Mouse (Mus musculus) liver, embryonic 14.5 days (tissue): ENCODE measurements around the gene Gjd3. TPM values are rescaled to one million over a fixed set of nuclear protein-coding genes. Genes with fewer than 3 reads are reported as not detected.

ENCODE experiments used
- ATAC-seq: fragments of 200-750 bp; cut with Nextera tagmentation; 2 replicates; pipeline ENCODE4 v1.8.0; 2017; ENCODE audit warnings: moderate number of reproducible peaks, mild to moderate bottlenecking, moderate library complexity; ENCODE audit not compliant: insufficient read depth
- DNase-seq, 3 experiments: peaks; one replicate each; pipeline ENCODE4 v3.0.0-alpha.2; 2012 to 2013; ENCODE audit warnings: low read depth in 3 of 3, low spot score in 3 of 3
- H3K27ac ChIP-seq: fragments of 300-500 bp; sonication (generic); 2 replicates; pipeline ENCODE4 v1.5.1; 2014; ENCODE audit warnings: moderate library complexity, mild to moderate bottlenecking, control low read depth, inconsistent platforms
- H3K27me3 ChIP-seq: fragments of 300-500 bp; sonication (generic); 2 replicates; pipeline ENCODE4 v1.6.1; 2014; ENCODE audit warnings: mild to moderate bottlenecking, low read length, moderate library complexity; ENCODE audit not compliant: control insufficient read depth, insufficient read depth
- H3K36me3 ChIP-seq: fragments of 300-500 bp; sonication (generic); replicated peaks from 2 replicates; pipeline ENCODE4 v1.6.1; 2014; ENCODE audit warnings: low read depth; ENCODE audit not compliant: control insufficient read depth, insufficient read depth
- H3K4me1 ChIP-seq, 2 experiments: fragments of 200-500 bp in 1 of 2; fragments of 300-500 bp in 1 of 2; sonication (generic) in 1 of 2; replicated peaks; 2 replicates each; pipeline ENCODE4 v1.6.1; 2012 to 2014; ENCODE audit warnings: antibody characterized with exemption in 1 of 2, inconsistent platforms in 1 of 2, low read length in 1 of 2; ENCODE audit not compliant: control insufficient read depth in 2 of 2, insufficient read depth in 2 of 2
- H3K4me2 ChIP-seq: fragments of 300-500 bp; sonication (generic); 2 replicates; pipeline ENCODE4 v1.6.1; 2014; ENCODE audit warnings: low read depth, mild to moderate bottlenecking, control low read depth, moderate library complexity
- H3K4me3 ChIP-seq, 2 experiments: fragments of 200-500 bp in 1 of 2; fragments of 300-500 bp in 1 of 2; sonication (generic) in 1 of 2; 2 replicates each; pipeline ENCODE4 v1.5.1; 2012 to 2014; ENCODE audit warnings: low read depth in 2 of 2, low read length in 2 of 2, mild to moderate bottlenecking in 2 of 2, control low read depth in 1 of 2, inconsistent platforms in 1 of 2, moderate library complexity in 1 of 2; ENCODE audit not compliant: insufficient read depth in 1 of 2
- H3K9ac ChIP-seq: fragments of 300-500 bp; sonication (generic); replicated peaks from 2 replicates; pipeline ENCODE4 v1.6.1; 2014; ENCODE audit warnings: mild to moderate bottlenecking, control low read depth, moderate library complexity
- H3K9me3 ChIP-seq: fragments of 300-500 bp; sonication (generic); 2 replicates; pipeline ENCODE4 v1.6.1; 2016; ENCODE audit warnings: low read length, mixed read lengths; ENCODE audit not compliant: control insufficient read depth
- CTCF ChIP-seq: IDR thresholded peaks from 2 replicates; pipeline ENCODE4 v1.5.1; 2016; ENCODE audit warnings: antibody characterized with exemption, low read depth, control low read depth
- EP300 ChIP-seq: IDR thresholded peaks from 2 replicates; pipeline ENCODE4 v1.6.1; 2016; ENCODE audit warnings: antibody characterized with exemption, low read depth
- WGBS: fragments of 180-500 bp; shearing (Covaris S2); extraction: QIAGEN DNeasy Blood & Tissue Kit; methylation state at CpG from one replicate; pipeline ENCODE4 v1.1.7; 2014; ENCODE audit not compliant: insufficient replicate concordance; 5-methylcytosine and 5-hydroxymethylcytosine counted together
- polyA plus RNA-seq, 2 experiments: library from polyadenylated mRNA; depleted of rRNA in 1 of 2; stranded (reverse) in 1 of 2; unstranded in 1 of 2; fragments of >200 nt; fragmentation: Nextera tagmentation in 1 of 2; extraction: Ambion mirVana in 1 of 2; gene quantifications; 2 replicates each; pipeline versions ENCODE4 v1.2.1 to v1.2.3; 2012 to 2014

The Gjd3 gene
- polyA plus RNA-seq, 2 experiments: not detected

- DNase-seq: no peak
- no peaks in the 10 kb centered on the region for H3K27me3 ChIP-seq
- no peaks in the 10 kb centered on the region for H3K9me3 ChIP-seq
- no peak overlapping the region for H3K4me3 ChIP-seq
- H3K27ac ChIP-seq: no peak overlapping the region
- no peak for ATAC-seq
- H3K9ac ChIP-seq: no peak overlapping the region
- H3K4me1 ChIP-seq: no peaks in the 10 kb centered on the region
- H3K4me2 ChIP-seq: no peak overlapping the region
- peaks cover 98% of the 10 kb centered on the region for H3K36me3 ChIP-seq
- 89% methylated on average over 5 of the region's 5 CpGs for WGBS
- TF ChIP-seq EP300 (no peak), CTCF (no peak)
Measured at GRCm38 (mm10) chr11:99010706-99011105, 27.9 kb upstream of the Gjd3 start.

DNA sequence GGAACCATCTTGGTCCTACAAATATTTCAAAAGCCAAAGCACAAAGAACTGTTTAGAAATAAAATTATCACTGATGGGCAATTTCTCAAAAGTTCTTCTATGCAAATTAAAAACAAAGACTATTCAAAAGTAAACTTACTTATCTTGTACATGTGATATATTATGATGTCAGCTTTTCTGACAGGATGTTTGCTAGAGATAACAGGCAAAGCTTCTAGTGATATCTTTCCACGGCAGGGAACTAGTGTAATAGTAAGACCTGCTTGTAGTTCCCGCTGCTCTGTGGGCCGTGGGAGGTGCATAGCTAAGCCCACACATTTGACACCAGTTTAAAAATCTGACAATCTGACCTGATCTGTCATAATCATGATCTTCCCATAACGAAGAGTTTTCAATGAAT lies 27.3 kb upstream of the Gjd3 start:
- H3K36me3 ChIP-seq: peaks cover 98% of the 10 kb centered on the region
- no peak overlapping the region for H3K27ac ChIP-seq
- ATAC-seq: no peak
- H3K9ac ChIP-seq: no peak overlapping the region
- TF ChIP-seq EP300: no peak
- TF ChIP-seq CTCF: no peak
- H3K4me3 ChIP-seq: no peak overlapping the region
- H3K27me3 ChIP-seq: no peaks in the 10 kb centered on the region
- no peak overlapping the region for H3K4me2 ChIP-seq
- no peaks in the 10 kb centered on the region for H3K9me3 ChIP-seq
- no peaks in the 10 kb centered on the region for H3K4me1 ChIP-seq
- 40% methylated on average over 4 of the region's 4 CpGs for WGBS
- DNase-seq: no peak

DNA sequence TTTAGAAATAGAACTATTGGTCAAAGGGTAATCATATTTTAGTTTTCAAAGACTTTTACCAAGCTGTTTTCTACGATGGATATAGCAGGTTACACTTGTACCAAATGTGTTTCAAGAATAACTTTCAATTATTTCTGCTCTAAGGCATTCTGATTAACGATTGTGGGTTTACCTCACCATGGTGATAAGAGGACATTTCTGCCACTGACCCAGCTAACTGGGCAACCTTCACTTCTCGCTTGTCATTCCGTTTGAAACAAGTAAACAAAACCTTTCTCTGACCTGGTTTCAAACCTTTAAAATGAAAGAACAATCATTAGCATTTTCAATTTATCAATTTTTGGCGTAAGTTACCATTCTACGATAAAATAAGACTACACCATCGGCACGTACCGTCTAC lies 24.0 kb upstream of the Gjd3 start:
- DNase-seq (no peak), ATAC-seq (no peak)
- no peak overlapping the region for H3K9ac ChIP-seq
- WGBS: 90% methylated on average over 9 of the region's 9 CpGs
- peaks cover 98% of the 10 kb centered on the region for H3K36me3 ChIP-seq
- H3K4me2 ChIP-seq: no peak overlapping the region
- H3K27me3 ChIP-seq: no peaks in the 10 kb centered on the region
- H3K9me3 ChIP-seq: no peaks in the 10 kb centered on the region
- TF ChIP-seq EP300: no peak
- TF ChIP-seq CTCF: no peak
- no peak overlapping the region for H3K4me3 ChIP-seq
- H3K4me1 ChIP-seq: no peaks in the 10 kb centered on the region
- no peak overlapping the region for H3K27ac ChIP-seq

DNA sequence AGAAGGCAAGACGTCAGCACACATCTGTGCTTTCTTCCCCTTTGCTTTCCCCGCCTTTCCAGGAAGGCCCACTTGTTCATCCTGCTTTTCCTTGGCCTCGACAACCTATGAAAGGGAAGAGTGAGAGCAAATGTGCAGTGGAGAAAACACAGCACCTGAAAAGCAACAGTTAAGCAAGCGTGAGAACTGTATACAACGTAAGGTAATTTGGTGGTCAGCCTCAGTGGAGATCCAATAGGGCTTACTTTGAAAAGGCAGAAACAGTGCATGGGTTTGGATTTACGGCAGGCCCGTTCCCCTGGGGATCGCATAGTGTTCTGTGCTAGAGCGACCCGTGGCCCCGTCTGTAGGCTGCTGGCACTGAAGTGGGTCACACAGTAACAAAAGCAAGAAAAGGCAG lies 16.4 kb upstream of the Gjd3 start:
- 94% methylated on average over 11 of the region's 11 CpGs for WGBS
- Histone ChIP-seq H3K4me3 (no peak overlapping the region), H3K27ac (no peak overlapping the region), H3K27me3 (no peaks in the 10 kb centered on the region), H3K9me3 (no peaks in the 10 kb centered on the region), H3K36me3 (peaks cover 100% of the 10 kb centered on the region), H3K4me2 (no peak overlapping the region), H3K9ac (no peak overlapping the region), H3K4me1 (no peaks in the 10 kb centered on the region)
- DNase-seq: no peak
- TF ChIP-seq EP300: no peak
- TF ChIP-seq CTCF: no peak
- ATAC-seq: no peak

DNA sequence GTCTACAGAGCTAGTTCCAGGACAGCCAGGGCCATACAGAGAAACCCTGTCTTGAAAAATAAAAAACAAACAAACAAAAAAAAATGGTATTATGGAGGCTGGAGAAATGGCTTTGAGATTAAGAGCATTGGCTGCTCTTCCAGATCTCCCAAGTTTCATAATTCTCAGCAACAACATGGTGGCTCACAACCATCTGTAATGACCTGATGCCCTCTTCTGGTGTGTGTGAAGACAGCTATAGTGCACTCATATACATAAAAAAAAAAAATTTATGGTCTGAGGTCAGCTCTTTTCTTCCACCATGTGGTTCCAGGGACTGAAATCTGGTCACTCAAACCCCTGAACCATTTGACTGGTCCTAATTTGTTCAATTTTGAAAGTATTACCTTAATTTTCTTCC lies 16.0 kb upstream of the Gjd3 start:
- TF ChIP-seq CTCF (no peak), EP300 (no peak)
- Histone ChIP-seq H3K4me1 (no peaks in the 10 kb centered on the region), H3K9me3 (no peaks in the 10 kb centered on the region), H3K27ac (no peak overlapping the region), H3K9ac (no peak overlapping the region), H3K4me3 (no peak overlapping the region), H3K27me3 (no peaks in the 10 kb centered on the region), H3K36me3 (peaks cover 100% of the 10 kb centered on the region), H3K4me2 (no peak overlapping the region)
- no peak for ATAC-seq
- DNase-seq: no peak

DNA sequence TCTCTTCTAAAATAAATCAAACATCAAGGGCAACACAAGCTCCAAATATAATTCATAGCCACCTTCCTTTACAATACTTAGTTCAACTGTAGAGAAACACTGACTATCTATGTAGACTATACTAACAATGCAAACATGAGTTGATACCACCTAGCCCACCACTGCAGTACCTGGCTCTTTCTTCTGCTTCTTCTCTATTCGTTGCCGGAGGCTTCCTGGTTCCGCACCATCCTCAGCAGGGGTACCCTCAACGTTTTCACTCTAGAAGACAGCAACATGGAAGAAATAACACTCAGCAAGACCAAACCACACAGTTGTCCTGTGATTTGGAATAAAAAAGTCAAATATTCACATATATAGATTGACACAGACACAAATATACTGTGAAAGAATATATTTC lies 14.8 kb upstream of the Gjd3 start:
- H3K27me3 ChIP-seq: no peaks in the 10 kb centered on the region
- H3K36me3 ChIP-seq: peaks cover 100% of the 10 kb centered on the region
- no peaks in the 10 kb centered on the region for H3K9me3 ChIP-seq
- no peak for ATAC-seq
- no peak overlapping the region for H3K27ac ChIP-seq
- TF ChIP-seq EP300 (no peak), CTCF (no peak)
- no peak overlapping the region for H3K9ac ChIP-seq
- no peak for DNase-seq
- WGBS: 91% methylated on average over 4 of the region's 4 CpGs
- no peak overlapping the region for H3K4me2 ChIP-seq
- no peaks in the 10 kb centered on the region for H3K4me1 ChIP-seq
- H3K4me3 ChIP-seq: no peak overlapping the region
